Mouse (Mus musculus) hindbrain, embryonic 16.5 days (tissue): ENCODE data around the gene Zfp993. TPM values are rescaled to one million over a fixed set of nuclear protein-coding genes. Genes with fewer than 3 reads are reported as not detected.
A peak's percentile ranks its signal among the peaks of the same experiment; 100 is the strongest.
"Not testable (repeated sequence)": the region's sequence is repeated elsewhere in the genome, so short reads cannot be mapped to it uniquely, and the experiment has no call there.

Experiments
- ATAC-seq: fragments of 200-750 bp; cut with Nextera tagmentation; 2 replicates; pipeline ENCODE4 v1.8.0; 2017; ENCODE audit warnings: moderate TSS enrichment, moderate library complexity
- H3K27ac ChIP-seq: fragments of 300-500 bp; sonication (generic); 2 replicates; pipeline ENCODE4 v1.5.1; 2014; ENCODE audit warnings: low read depth, mild to moderate bottlenecking, control low read depth, low read length, moderate library complexity
- H3K27me3 ChIP-seq: fragments of 300-500 bp; sonication (generic); replicated peaks from 2 replicates; pipeline ENCODE4 v1.6.1; 2014; ENCODE audit warnings: low read length; ENCODE audit not compliant: control insufficient read depth, insufficient read depth
- H3K36me3 ChIP-seq: fragments of 300-500 bp; sonication (generic); 2 replicates; pipeline ENCODE4 v1.6.1; 2014; ENCODE audit warnings: mild to moderate bottlenecking, low read length, moderate library complexity, mixed read lengths; ENCODE audit not compliant: control insufficient read depth, insufficient read depth
- H3K4me1 ChIP-seq: fragments of 300-500 bp; sonication (generic); 2 replicates; pipeline ENCODE4 v1.6.1; 2014; ENCODE audit warnings: low read depth, low read length; ENCODE audit not compliant: control insufficient read depth, insufficient read depth
- H3K4me2 ChIP-seq: fragments of 300-500 bp; sonication (generic); 2 replicates; pipeline ENCODE4 v1.6.1; 2014; ENCODE audit warnings: mild to moderate bottlenecking, low read length, control low read depth, moderate library complexity
- H3K4me3 ChIP-seq: fragments of 300-500 bp; sonication (generic); 2 replicates; pipeline ENCODE4 v1.5.1; 2014; ENCODE audit warnings: mild to moderate bottlenecking, low read length, control low read depth, moderate library complexity
- H3K9ac ChIP-seq: fragments of 300-500 bp; sonication (generic); 2 replicates; pipeline ENCODE4 v1.6.1; 2014; ENCODE audit warnings: low read depth, mild to moderate bottlenecking, control low read depth, low read length, moderate library complexity
- H3K9me3 ChIP-seq: fragments of 300-500 bp; sonication (generic); 2 replicates; pipeline ENCODE4 v1.6.1; 2014; ENCODE audit warnings: mild to moderate bottlenecking, low read length, moderate library complexity; ENCODE audit not compliant: control insufficient read depth
- WGBS: fragments of 180-500 bp; shearing (Covaris S2); extraction: QIAGEN DNeasy Blood & Tissue Kit; methylation state at CpG from one replicate; pipeline ENCODE4 v1.1.7; 2014; 5-methylcytosine and 5-hydroxymethylcytosine counted together
- polyA plus RNA-seq: library from polyadenylated mRNA; unstranded; fragments of >200 nt; fragmentation: Nextera tagmentation; extraction: Ambion mirVana; gene quantifications from 2 replicates; pipeline ENCODE4 v1.2.1, GENCODE M21; 2015

The Zfp993 gene
- polyA plus RNA-seq, result 2.3 and 2.9 TPM in 2 replicates

DNA sequence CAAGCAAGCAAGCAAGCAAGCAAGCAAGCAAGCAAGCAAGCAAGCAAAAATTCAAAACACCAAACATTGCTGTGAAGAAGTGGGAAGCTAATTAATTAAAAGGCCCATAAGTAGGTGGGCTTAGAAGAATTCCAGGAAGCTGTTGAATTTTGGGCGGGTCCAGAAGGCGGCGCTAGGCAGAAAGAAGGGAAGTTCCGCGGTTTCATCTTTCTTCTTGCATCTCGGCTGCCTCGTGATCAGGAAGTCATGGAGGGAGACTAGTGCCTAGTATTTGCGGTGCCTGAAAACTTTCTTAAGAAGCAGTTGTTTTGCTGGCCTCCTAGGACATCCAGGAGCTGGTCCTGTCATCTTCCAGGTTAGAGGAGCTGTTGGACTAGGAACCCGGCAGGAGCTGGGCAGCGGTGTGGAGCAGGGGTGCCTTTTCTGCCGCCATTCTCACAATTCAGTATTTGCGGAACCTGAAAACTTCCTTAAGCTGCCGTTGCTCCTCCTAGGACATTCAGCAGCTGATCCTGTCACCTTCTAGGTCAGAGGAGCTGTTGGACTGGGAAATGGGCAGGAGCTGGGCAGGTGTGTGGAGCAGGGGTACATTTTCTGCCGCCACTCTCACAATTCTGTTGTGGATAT, at the start of gene Zfp993:
TSS of gene Zfp993 (plus strand) at position 188 of the 627 bp plus-strand sequence.
- not testable (repeated sequence) for H3K9ac ChIP-seq, H3K4me2 ChIP-seq, H3K27me3 ChIP-seq, H3K4me1 ChIP-seq, H3K36me3 ChIP-seq, H3K9me3 ChIP-seq, H3K4me3 ChIP-seq, ATAC-seq, H3K27ac ChIP-seq
- no CpG with 5 or more reads among the region's 14 CpGs for WGBS

DNA sequence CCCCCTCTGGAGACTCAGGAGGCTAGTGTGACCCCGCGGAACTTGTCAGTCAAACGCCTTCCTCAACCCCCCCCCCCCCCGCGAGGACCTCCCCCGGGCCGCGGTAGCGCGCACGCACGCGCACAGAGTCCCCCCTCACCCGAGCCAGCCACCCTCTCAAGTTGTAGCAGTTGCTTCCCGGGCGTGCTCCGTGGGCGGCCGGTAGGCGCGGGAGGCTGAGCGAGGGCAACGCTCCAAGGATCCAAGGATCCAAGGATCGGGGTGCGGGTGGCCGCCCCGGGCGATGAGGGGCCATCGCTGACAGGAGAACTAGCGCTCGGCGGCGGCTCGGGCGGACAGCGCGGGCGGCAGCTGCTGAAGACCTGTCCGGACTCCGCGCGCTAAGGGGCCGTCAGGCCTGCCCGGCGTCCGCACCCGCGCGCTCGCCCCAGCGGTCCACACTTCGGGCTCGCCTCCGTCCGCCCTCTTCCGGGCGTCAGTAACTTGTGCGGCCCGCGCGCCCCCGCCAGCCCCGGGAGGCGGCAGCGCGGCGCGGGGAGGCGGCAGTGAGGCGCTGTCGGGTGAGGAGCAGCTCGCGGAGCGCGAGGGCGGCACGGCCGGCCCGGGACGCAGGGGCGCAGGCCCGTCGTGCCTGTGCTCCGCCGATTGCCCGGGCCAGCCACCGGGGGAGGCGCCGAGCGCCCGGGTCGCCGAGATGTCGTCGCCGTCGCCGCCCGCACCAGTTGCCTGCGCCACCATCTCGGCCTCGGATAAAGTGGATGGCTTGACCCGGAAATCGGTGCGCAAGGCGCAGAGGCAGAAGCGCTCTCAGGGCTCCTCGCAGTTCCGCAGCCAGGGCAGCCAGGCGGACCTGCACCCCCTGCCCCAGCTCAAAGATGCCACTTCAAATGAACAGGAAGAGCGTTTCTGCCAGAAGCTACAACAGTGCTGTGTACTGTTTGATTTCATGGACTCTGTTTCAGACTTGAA, 30.6 kb upstream of the Zfp993 start:
- not testable (repeated sequence) for H3K9ac ChIP-seq, H3K4me2 ChIP-seq, H3K27ac ChIP-seq, H3K4me1 ChIP-seq, H3K36me3 ChIP-seq, H3K27me3 ChIP-seq, H3K9me3 ChIP-seq
- 3% methylated on average over 13 of the region's 111 CpGs for WGBS
- peak; percentile 87 for ATAC-seq
- H3K4me3 ChIP-seq, result peak overlapping the region; percentile 21; the same call in 1 of the 2 replicates

DNA sequence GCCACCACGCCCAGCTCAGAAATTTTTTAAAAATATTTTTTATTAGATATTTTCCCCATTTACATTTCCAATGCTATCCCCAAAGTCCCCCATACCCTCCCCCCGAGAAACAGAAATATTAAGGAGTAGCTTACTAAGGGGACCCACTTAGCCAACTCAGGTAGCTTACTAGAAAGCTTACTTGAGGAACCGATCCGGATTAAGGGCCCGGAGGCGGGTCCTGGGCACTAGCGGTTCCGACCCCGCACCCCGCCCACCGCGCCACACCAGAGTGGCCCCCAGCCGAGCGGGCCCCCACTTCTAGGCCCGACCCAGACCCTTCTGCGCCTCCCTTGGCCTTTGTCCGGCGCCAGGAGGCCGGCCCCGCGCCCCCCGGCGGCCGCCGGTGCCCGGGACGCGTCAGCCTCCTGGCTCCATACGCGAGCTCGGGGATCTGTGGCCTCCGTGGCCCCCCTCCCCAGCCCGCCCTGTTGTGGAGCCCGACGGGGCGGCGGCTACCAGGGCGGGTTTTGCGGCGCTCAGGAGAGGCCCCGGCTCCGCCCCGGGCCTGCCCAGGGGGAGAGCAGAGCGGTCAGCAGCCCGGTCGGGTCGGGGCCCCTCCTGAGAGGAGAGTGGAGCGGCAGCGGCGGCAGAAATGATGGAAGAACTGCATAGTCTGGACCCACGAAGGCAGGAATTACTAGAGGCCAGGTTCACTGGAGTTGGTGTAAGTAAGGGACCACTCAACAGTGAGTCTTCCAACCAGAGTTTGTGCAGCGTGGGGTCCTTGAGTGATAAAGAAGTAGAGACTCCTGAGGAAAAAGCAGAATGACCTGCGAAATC, 7.0 kb upstream of the Zfp993 start:
- Histone ChIP-seq H3K4me3 (peak overlapping the region; percentile 29), H3K9ac (peak overlapping the region; percentile 39), H3K4me2 (peak overlapping the region; percentile 46)
- H3K27ac ChIP-seq, H3K9me3 ChIP-seq, H3K4me1 ChIP-seq, H3K27me3 ChIP-seq, H3K36me3 ChIP-seq: not testable (repeated sequence)
- 4% methylated on average over 18 of the region's 53 CpGs for WGBS
- ATAC-seq, result peak; percentile 93

DNA sequence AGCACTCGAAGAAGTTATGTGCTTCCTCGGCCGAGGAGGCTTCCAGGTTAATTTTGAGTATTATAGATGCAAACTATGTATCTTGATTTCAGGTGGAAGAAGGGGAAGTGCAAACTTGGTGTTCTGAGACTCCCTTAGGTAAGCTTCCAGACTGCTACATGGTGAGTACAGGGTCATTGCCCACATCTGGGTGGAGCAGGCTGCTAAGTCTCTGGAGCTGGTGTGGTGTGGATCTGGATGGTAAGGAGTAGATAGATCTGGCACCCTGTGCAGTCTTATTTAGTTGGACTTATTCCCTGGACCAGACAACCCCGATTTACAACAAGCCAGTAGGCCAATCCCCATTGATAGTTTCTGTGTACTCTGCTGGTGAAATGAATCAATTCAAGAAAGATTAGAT, 33.6 kb downstream of the Zfp993 start:
- not testable (repeated sequence) for H3K4me1 ChIP-seq, H3K4me2 ChIP-seq, H3K27ac ChIP-seq, H3K27me3 ChIP-seq, H3K9ac ChIP-seq, H3K9me3 ChIP-seq, ATAC-seq, H3K4me3 ChIP-seq, H3K36me3 ChIP-seq
- no CpG with 5 or more reads among the region's 4 CpGs for WGBS

DNA sequence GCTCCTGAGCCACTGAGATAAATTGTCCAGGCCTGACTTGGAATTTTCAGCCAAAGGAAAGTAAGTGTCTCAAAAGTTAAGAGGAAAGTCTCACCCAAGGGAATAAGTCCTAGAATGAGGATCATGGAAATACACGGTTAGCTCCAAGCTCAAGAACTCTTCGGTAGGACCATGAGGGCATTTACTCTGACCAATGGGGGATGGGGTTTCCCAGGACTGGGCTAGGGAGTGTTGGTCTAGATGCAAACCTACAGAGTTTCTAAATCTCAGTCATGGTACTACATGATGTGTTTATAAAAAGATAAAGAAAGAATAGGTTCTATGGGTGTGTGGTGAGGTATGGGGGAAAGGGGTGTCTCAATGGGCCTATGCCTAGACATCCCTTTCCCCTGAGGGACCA, 38.9 kb downstream of the Zfp993 start:
- ATAC-seq, H3K9ac ChIP-seq, H3K27ac ChIP-seq, H3K9me3 ChIP-seq, H3K36me3 ChIP-seq, H3K4me3 ChIP-seq, H3K4me1 ChIP-seq, H3K4me2 ChIP-seq, H3K27me3 ChIP-seq: not testable (repeated sequence)
- no CpG with 5 or more reads among the region's 2 CpGs for WGBS

DNA sequence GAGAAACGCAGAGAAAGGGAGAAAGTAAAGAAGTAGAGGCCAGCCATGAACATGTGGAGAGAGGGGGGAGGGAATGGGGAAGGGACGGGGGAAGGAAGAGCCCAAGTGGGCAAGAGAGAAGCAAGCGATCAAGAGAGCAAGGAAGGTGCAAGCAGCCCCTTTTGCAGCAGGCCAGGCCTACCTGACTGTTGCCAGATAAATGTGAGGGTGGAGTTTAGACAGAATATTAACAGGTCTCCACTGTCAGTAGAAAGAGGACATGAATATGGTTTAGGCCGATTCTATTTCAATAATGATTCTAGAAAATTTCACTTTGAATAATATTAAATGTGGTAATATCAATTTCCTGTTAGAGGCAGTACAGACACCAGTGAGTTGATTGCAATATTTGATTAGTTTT, 39.4 kb downstream of the Zfp993 start:
- not testable (repeated sequence) for H3K4me2 ChIP-seq, H3K9me3 ChIP-seq, H3K36me3 ChIP-seq, H3K4me3 ChIP-seq, H3K4me1 ChIP-seq, ATAC-seq, H3K9ac ChIP-seq, H3K27ac ChIP-seq, H3K27me3 ChIP-seq
- WGBS, result 100% methylated on average over 1 of the region's 4 CpGs

DNA sequence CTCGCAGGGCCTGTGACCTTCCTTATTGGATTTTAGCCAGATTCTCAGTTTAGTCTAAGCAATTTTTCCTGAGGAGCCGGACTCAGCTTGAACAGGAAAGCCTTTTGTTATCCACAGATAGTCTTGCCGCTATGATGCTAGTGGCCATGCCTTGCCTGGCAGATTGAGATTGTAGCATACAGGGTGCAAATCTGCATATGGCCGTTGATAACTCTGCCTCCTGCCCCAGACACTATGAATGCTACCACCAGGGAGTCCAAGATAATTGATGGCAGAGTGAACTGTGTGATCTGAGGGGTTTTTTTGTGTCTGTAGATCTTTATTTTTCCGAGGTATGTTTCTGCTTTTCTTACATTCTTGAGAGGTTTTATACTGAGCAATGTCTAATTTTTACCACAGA, 39.9 kb downstream of the Zfp993 start:
- WGBS, result 86% methylated on average over 1 of the region's 5 CpGs
- H3K9ac ChIP-seq, H3K36me3 ChIP-seq, H3K4me2 ChIP-seq, H3K9me3 ChIP-seq, H3K4me3 ChIP-seq, ATAC-seq, H3K27me3 ChIP-seq, H3K27ac ChIP-seq, H3K4me1 ChIP-seq: not testable (repeated sequence)
